Mouse (Mus musculus) lung, embryonic 16.5 days (tissue): ENCODE data around the gene Adnp. TPM values are rescaled to one million over a fixed set of nuclear protein-coding genes. Genes with fewer than 3 reads are reported as not detected.
A peak's percentile ranks its signal among the peaks of the same experiment; 100 is the strongest.

Experiments used
- ATAC-seq: fragments of 200-750 bp; cut with Nextera tagmentation; 2 replicates; pipeline ENCODE4 v1.8.0; 2017; ENCODE audit warnings: low read depth, mild to moderate bottlenecking, moderate library complexity
- H3K27ac ChIP-seq: fragments of 300-500 bp; sonication (generic); 2 replicates; pipeline ENCODE4 v1.5.1; 2014; ENCODE audit warnings: mild to moderate bottlenecking, control low read depth, low read length
- H3K27me3 ChIP-seq: fragments of 300-500 bp; sonication (generic); 2 replicates; pipeline ENCODE4 v1.6.1; 2014; ENCODE audit warnings: low read depth, low read length, mixed read lengths; ENCODE audit not compliant: control insufficient read depth, insufficient read depth
- H3K36me3 ChIP-seq: fragments of 300-500 bp; sonication (generic); 2 replicates; pipeline ENCODE4 v1.6.1; 2014; ENCODE audit warnings: low read length; ENCODE audit not compliant: control insufficient read depth, insufficient read depth
- H3K4me1 ChIP-seq: fragments of 300-500 bp; sonication (generic); replicated peaks from 2 replicates; pipeline ENCODE4 v1.6.1; 2014; ENCODE audit warnings: low read length, mixed read lengths; ENCODE audit not compliant: control insufficient read depth, insufficient read depth
- H3K4me2 ChIP-seq: fragments of 300-500 bp; sonication (generic); 2 replicates; pipeline ENCODE4 v1.6.1; 2014; ENCODE audit warnings: low read depth, low read length, control low read depth
- H3K4me3 ChIP-seq: fragments of 300-500 bp; sonication (generic); 2 replicates; pipeline ENCODE4 v1.5.1; 2014; ENCODE audit warnings: mild to moderate bottlenecking, low read length, control low read depth
- H3K9ac ChIP-seq: fragments of 300-500 bp; sonication (generic); 2 replicates; pipeline ENCODE4 v1.6.1; 2014; ENCODE audit warnings: low read length, control low read depth
- H3K9me3 ChIP-seq: fragments of 300-500 bp; sonication (generic); 2 replicates; pipeline ENCODE4 v1.6.1; 2016; ENCODE audit warnings: low read length; ENCODE audit not compliant: control insufficient read depth
- WGBS: fragments of 180-500 bp; shearing (Covaris S2); extraction: QIAGEN DNeasy Blood & Tissue Kit; methylation state at CpG from one replicate; pipeline ENCODE4 v1.1.7; 2014; 5-methylcytosine and 5-hydroxymethylcytosine counted together
- polyA plus RNA-seq: library from polyadenylated mRNA; unstranded; fragments of >200 nt; fragmentation: Nextera tagmentation; extraction: Ambion mirVana; gene quantifications from 2 replicates; pipeline ENCODE4 v1.2.1, GENCODE M21; 2015

Adnp gene
- polyA plus RNA-seq, result 1.3 and 1.8 TPM in 2 replicates

DNA sequence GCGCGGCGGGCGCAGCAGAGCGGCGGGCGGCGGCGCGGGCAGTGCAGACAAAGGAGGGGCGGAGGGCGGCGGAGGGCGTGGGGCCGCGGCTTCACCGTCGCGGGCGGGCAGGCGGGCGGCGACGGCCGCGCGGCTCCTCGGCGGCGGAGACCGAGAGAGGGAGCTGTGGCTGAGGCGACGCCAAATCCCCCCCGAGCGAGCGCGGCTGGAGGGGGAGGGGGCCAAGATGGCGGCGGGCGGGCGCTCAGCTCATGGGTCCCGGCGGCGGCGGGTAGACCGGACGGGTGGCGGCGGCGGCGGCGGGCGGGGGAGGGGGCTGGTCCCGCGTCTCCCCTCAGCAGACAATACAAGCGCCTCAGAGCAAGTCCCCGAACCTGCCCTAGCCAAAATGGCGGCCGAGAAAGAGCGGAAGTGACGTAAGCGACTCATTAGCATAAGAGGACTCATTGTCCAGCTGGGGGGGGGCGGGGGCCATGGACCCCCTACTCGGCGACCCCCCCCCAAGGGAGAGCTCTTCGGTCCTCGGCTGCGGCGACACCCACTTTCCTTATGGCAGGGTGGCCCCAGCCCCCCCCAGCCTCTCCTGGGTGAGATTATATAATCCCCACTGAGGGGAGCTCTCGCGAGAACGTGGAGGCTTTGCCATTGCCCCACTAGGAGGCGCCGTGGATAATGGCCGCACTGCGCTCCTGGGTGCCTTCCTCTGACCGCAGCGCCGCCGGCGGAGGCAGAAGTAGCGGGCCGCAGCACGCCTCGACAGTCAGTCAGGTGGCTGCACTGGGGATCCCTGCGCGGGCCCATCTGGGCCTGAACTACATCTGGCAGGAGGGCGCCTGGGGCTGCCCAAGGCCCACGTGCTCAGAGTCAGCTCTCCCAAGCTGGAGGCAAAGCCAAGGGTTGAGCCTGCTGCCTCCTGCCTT, at the start of gene Adnp:
Adnp (minus strand) TSS at position 388 of the 920 bp plus-strand sequence.
- Histone ChIP-seq H3K27ac (peak within 1 kb of the TSS; percentile 98), H3K36me3 (peaks cover 29% of the 10 kb centered on the region), H3K9me3 (peaks cover 3% of the 10 kb centered on the region), H3K9ac (peak within 1 kb of the TSS; percentile 100), H3K4me1 (peaks cover 12% of the 10 kb centered on the region), H3K4me2 (peak within 1 kb of the TSS; percentile 86), H3K4me3 (peak within 1 kb of the TSS; percentile 94), H3K27me3 (no peaks in the 10 kb centered on the region)
- under 1% methylated on average over 44 of the region's 89 CpGs for WGBS
- peak; percentile 91 for ATAC-seq

DNA sequence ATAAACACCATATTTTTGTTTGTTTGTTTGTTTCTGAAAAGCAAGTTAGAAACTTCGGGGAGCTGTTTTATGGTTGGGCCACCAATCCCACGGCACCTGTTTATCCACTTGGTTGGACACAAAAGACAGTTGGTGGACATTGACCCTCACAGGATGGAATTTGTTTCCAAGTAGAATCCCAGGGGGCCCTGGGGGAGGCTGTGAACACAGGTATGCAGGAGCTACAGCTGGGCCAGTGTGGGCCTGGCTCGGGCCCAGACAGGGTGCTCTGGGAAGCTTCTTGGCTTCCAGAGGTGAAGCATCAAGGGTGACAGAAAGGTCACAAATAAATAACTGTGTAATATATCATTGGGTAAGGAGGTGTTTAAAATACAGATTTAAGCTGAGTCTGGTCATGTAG, 49.6 kb upstream of the Adnp start:
- Histone ChIP-seq H3K9ac (no peak overlapping the region), H3K4me2 (no peak overlapping the region), H3K27me3 (no peaks in the 10 kb centered on the region), H3K9me3 (no peaks in the 10 kb centered on the region), H3K27ac (no peak overlapping the region), H3K4me1 (no peaks in the 10 kb centered on the region), H3K36me3 (no peaks in the 10 kb centered on the region), H3K4me3 (no peak overlapping the region)
- WGBS, result 70% methylated on average over 3 of the region's 3 CpGs
- no peak for ATAC-seq

DNA sequence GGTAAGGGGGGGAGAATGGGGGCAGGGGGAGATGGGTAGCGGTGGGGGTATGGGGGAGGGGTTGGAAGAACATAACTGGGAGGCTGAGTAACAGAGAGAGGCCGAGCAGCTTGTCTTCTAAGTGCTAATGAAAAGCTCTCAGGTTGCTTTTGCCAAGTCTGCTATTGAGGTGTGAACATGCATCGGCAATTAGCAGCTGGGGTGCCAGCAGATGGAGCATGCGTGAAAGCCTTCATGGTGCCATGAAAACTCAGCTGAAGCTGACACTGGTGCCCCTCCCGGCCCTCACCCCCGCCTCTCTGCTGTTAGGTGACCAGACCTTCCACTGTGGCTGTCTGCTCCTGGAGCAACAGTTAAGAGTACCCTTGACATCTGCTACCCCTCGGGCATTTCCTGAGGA, 46.9 kb upstream of the Adnp start:
- H3K4me2 ChIP-seq, result no peak overlapping the region
- 18% methylated on average over 7 of the region's 7 CpGs for WGBS
- H3K27me3 ChIP-seq, result no peaks in the 10 kb centered on the region
- ATAC-seq, result no peak
- H3K4me1 ChIP-seq, result no peaks in the 10 kb centered on the region
- H3K9me3 ChIP-seq, result no peaks in the 10 kb centered on the region
- no peak overlapping the region for H3K27ac ChIP-seq
- no peaks in the 10 kb centered on the region for H3K36me3 ChIP-seq
- no peak overlapping the region for H3K4me3 ChIP-seq
- H3K9ac ChIP-seq, result no peak overlapping the region

DNA sequence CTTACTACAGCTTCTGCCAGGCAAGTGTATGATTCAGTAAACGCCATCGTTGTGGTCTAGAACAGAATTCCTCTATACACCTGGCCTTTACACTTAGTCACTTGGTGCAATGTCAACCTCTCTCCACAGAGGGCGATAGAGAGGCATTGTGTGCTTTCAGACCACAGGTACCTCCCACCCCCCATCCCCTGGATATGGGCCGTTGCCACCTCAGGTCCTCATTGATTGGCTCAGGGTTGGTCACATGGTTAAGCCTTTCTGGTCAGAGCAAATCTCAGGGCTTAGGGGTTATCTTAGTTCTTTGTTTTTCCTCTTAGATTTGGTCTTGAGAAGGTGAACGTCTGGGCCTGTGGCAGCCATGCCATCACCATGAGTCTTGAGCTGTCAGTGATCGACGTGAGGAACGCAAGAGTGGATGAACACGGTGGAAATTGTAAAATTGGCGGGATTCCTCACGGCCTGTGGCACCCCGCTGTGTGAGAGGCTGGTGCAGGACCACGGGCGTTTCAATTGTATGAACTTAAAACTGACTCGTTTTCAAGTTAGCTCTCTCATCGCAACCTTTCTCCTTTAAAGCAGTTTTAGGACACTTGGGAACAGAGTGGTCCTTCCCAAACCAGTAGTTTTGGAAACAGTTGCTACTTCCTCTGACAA, 45.9 kb upstream of the Adnp start:
- ATAC-seq, result peak; percentile 57; the same call in 1 of the 2 replicates
- H3K4me3 ChIP-seq, result no peak overlapping the region
- H3K27me3 ChIP-seq, result no peaks in the 10 kb centered on the region
- no peaks in the 10 kb centered on the region for H3K9me3 ChIP-seq
- no peaks in the 10 kb centered on the region for H3K36me3 ChIP-seq
- 0 out of 2 replicates have a peak overlapping the region, but pooled peaks have one; percentile 0 for H3K4me2 ChIP-seq
- H3K27ac ChIP-seq, result no peak overlapping the region
- WGBS, result 13% methylated on average over 16 of the region's 16 CpGs
- no peak overlapping the region for H3K9ac ChIP-seq
- H3K4me1 ChIP-seq, result no peaks in the 10 kb centered on the region

DNA sequence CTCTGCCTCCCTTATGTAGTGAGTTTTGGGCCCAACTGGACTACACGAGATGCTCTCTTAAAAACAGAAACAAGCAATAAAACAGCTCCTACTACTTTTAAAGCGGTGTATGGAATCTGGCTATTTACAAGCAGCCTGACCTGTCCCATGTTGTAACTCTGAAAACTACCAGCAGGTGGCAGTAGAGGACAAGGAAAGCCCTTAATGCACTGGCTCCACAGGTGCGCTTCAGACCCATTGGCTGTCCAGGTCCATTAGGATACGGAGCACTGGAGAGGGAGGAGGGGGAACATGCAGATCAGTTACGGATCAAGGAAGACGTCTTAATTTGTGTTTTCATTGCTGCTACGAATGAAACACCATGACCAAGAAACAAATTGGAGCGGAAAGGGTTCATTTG, 43.4 kb upstream of the Adnp start:
- H3K9me3 ChIP-seq, result no peaks in the 10 kb centered on the region
- 14% methylated on average over 8 of the region's 8 CpGs for WGBS
- ATAC-seq, result no peak

DNA sequence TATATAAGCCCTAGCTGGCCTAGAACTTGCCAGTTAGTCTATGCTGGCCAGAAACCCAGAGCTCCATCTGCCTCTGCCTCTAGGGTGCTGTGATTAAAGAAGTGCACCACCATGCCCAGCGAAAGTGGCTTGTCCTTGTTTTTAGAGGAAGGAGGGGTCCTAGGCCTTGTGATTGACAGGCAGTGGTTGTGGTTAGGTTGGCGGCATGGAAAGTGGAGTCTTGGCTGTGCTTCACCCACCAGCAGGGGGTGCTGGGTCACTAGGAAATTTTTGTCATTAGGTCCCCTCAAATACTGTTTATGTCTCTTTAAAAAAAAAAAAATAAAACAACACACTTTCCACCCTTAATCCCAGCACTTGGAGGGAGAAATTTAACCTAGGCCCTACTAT, 41.9 kb upstream of the Adnp start:
- H3K4me1 ChIP-seq, result no peaks in the 10 kb centered on the region
- WGBS, result 15% methylated on average over 2 of the region's 2 CpGs
- H3K36me3 ChIP-seq, result no peaks in the 10 kb centered on the region
- H3K27ac ChIP-seq, result no peak overlapping the region
- H3K27me3 ChIP-seq, result no peaks in the 10 kb centered on the region
- H3K9me3 ChIP-seq, result no peaks in the 10 kb centered on the region
- H3K9ac ChIP-seq, result no peak overlapping the region
- ATAC-seq, result no peak
- H3K4me3 ChIP-seq, result no peak overlapping the region
- no peak overlapping the region for H3K4me2 ChIP-seq

More for the DNA sequence above, 43.4 kb upstream of the Adnp start:
- Histone ChIP-seq H3K4me2 (no peak overlapping the region), H3K27me3 (no peaks in the 10 kb centered on the region), H3K27ac (no peak overlapping the region), H3K9ac (no peak overlapping the region), H3K4me1 (no peaks in the 10 kb centered on the region), H3K4me3 (no peak overlapping the region), H3K36me3 (no peaks in the 10 kb centered on the region)

DNA sequence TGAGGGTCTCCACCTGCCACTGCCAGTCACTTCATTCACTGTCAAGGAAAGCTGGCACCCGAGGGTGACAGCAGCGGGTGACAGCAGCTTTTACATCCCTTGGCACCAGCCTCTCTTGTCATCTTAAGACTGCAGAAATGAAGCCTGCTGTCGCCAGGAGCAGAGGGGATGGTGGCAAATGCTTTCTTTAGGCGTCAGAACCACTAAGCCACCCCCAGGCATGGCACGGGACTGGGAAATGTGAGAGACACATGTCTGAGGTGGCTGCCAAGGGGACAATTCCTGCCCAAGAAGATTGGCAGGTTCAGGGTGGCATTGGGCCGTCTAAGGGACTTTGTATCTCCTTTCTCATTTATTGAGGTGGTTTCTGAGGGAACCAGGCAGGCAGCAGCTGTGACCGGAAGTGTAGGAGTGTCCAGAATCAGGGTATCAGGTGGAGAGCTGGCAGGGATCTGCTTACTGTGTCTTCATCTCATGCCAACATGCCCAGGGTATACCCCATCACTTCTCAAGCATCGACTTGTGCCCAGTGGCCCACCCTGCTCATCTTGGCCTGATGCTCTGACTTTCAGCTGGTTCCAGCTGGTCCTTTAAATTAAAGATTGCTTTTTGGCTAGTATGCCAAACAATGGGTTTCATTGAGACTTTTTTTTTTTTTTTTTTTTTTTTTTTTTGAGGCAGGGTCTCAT, 41.4 kb upstream of the Adnp start:
- Histone ChIP-seq H3K36me3 (no peaks in the 10 kb centered on the region), H3K27ac (no peak overlapping the region), H3K4me3 (no peak overlapping the region), H3K9me3 (no peaks in the 10 kb centered on the region), H3K27me3 (no peaks in the 10 kb centered on the region), H3K9ac (no peak overlapping the region), H3K4me2 (no peak overlapping the region), H3K4me1 (no peaks in the 10 kb centered on the region)
- ATAC-seq, result no peak
- 71% methylated on average over 8 of the region's 8 CpGs for WGBS

DNA sequence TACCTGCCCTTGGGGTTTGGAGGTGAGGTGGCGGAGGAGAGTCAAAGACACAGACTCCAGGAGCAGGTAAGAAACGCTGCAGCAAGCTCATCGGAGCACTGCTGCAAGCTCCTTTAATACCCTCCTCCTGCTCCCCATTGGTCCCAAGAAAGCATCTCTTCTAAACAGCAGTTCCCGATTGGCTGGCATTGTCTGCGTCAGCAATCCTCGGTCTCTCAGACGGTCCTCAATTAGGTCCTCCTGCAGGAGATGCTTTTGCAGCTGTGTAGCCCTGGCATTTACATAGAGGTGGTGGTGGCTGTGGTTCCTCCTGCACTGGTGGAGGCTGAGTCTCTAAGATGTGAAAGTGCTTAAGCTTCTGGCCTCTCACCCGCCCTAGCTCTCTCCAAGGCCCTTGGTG, 38.7 kb upstream of the Adnp start:
- Histone ChIP-seq H3K36me3 (no peaks in the 10 kb centered on the region), H3K9ac (no peak overlapping the region), H3K27me3 (no peaks in the 10 kb centered on the region), H3K4me2 (no peak overlapping the region), H3K27ac (no peak overlapping the region), H3K9me3 (no peaks in the 10 kb centered on the region), H3K4me3 (no peak overlapping the region), H3K4me1 (no peaks in the 10 kb centered on the region)
- 29% methylated on average over 8 of the region's 8 CpGs for WGBS
- no peak for ATAC-seq

DNA sequence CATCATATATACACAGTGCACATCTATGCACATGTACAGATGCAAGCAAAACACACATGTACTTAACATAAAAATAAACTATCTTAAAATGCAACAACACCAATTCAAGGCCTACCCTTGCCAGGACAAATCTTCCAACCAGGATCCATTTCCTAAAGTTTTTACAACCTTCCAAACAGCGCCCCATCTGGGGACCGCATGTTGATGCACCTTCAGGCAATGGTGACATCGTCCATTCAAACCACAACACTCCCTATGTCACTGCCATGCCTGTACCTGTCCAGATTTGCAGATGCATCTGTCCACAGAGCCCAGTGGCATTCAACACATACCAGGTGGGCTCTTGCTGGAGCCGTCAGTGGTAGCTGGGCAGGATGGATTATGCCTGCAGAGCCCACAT, 36.4 kb upstream of the Adnp start:
- Histone ChIP-seq H3K27me3 (no peaks in the 10 kb centered on the region), H3K9me3 (peaks cover 2% of the 10 kb centered on the region; the same call in 1 of the 2 replicates), H3K4me3 (no peak overlapping the region), H3K9ac (no peak overlapping the region), H3K27ac (no peak overlapping the region), H3K4me1 (no peaks in the 10 kb centered on the region), H3K4me2 (no peak overlapping the region), H3K36me3 (no peaks in the 10 kb centered on the region)
- WGBS, result 77% methylated on average over 4 of the region's 4 CpGs
- no peak for ATAC-seq
